Mouse (Mus musculus): Measurements from ENCODE around the gene Gm5039.
"Not testable (repeated sequence)": the region's sequence is repeated elsewhere in the genome, so short reads cannot be mapped to it uniquely, and the experiment has no call there.

Gm5039 gene

GRCm38 (mm10) chr12:88323926-88324325 is at the start of gene Gm5039:
Gm5039 (minus strand) TSS chr12:88324026.
- DNase-seq (ENCODE audit: low spot score in 2 of 2) = not testable (repeated sequence)

- no peak for DNase-seq (ENCODE audit: low spot score in 2 of 2)
These were observed 48.2 kb upstream of the Gm5039 start for GRCm38 (mm10) chr12:88372018-88372417.

GRCm38 (mm10) chr12:88370321-88370720 is 46.5 kb upstream of the Gm5039 start:
- not testable (repeated sequence) for DNase-seq (ENCODE audit: low spot score in 2 of 2)

- DNase-seq (ENCODE audit: low spot score in 2 of 2) = not testable (repeated sequence)
These were observed 45.9 kb upstream of the Gm5039 start for GRCm38 (mm10) chr12:88369690-88370089.

- no peak for DNase-seq (ENCODE audit: low spot score in 2 of 2)
These were observed 44.8 kb upstream of the Gm5039 start for GRCm38 (mm10) chr12:88368618-88369017.

GRCm38 (mm10) chr12:88367673-88368072 is 43.8 kb upstream of the Gm5039 start:
- no peak for DNase-seq (ENCODE audit: low spot score in 2 of 2)

GRCm38 (mm10) chr12:88361120-88361445 is 37.3 kb upstream of the Gm5039 start:
- no peak for DNase-seq (ENCODE audit: low spot score in 2 of 2)

GRCm38 (mm10) chr12:88360441-88361119 is 36.8 kb upstream of the Gm5039 start, which contains the start of gene Adck1:
Adck1 (plus strand) TSS chr12:88360554.
- DNase-seq (ENCODE audit: low spot score in 2 of 2) = peak; percentile 81 to 84

GRCm38 (mm10) chr12:88354182-88354702 is 30.4 kb upstream of the Gm5039 start:
- DNase-seq (ENCODE audit: low spot score in 2 of 2) = no peak

- not testable (repeated sequence) for DNase-seq (ENCODE audit: low spot score in 2 of 2)
These were observed 17.5 kb upstream of the Gm5039 start for GRCm38 (mm10) chr12:88341286-88341685.

GRCm38 (mm10) chr12:88336662-88337413 is 13.0 kb upstream of the Gm5039 start:
- not testable (repeated sequence) for DNase-seq (ENCODE audit: low spot score in 2 of 2)

GRCm38 (mm10) chr12:88314556-88314955 is 9.3 kb downstream of the Gm5039 start:
- DNase-seq (ENCODE audit: low spot score in 2 of 2) = no peak

GRCm38 (mm10) chr12:88297171-88297570 is 26.7 kb downstream of the Gm5039 start:
- DNase-seq (ENCODE audit: low spot score in 2 of 2) = not testable (repeated sequence)

- not testable (repeated sequence) for DNase-seq (ENCODE audit: low spot score in 2 of 2)
These were observed 30.7 kb downstream of the Gm5039 start for GRCm38 (mm10) chr12:88293082-88293481.

- DNase-seq (ENCODE audit: low spot score in 2 of 2) = not testable (repeated sequence)
These were observed 38.6 kb downstream of the Gm5039 start for GRCm38 (mm10) chr12:88285224-88285623.

- DNase-seq (ENCODE audit: low spot score in 2 of 2) = not testable (repeated sequence)
These were observed 49.4 kb downstream of the Gm5039 start, which contains the start of gene Gm5662 for GRCm38 (mm10) chr12:88274400-88274799. Gm5662 (minus strand) TSS chr12:88274500.

Data from spleen, postnatal 36 days (tissue).